Mouse (Mus musculus) kidney, embryonic 14.5 days (tissue): ENCODE results near the gene Rps6ka3. TPM values are rescaled to one million over a fixed set of nuclear protein-coding genes. Genes with fewer than 3 reads are reported as not detected.

Source experiments
- ATAC-seq: fragments of 200-750 bp; cut with Nextera tagmentation; 2 replicates; pipeline ENCODE4 v1.8.0; 2017; ENCODE audit warnings: moderate number of reproducible peaks, mild to moderate bottlenecking, moderate TSS enrichment, moderate library complexity; ENCODE audit not compliant: low FRiP score, low TSS enrichment
- H3K27ac ChIP-seq: fragments of 300-500 bp; sonication (generic); 2 replicates; pipeline ENCODE4 v1.5.1; 2014; ENCODE audit warnings: low read depth, mild to moderate bottlenecking, low read length, moderate library complexity, mixed read lengths
- H3K27me3 ChIP-seq: fragments of 300-500 bp; sonication (generic); 2 replicates; pipeline ENCODE4 v1.6.1; 2014; ENCODE audit warnings: mild to moderate bottlenecking, low read length; ENCODE audit not compliant: control insufficient read depth, insufficient read depth
- H3K36me3 ChIP-seq: fragments of 300-500 bp; sonication (generic); 2 replicates; pipeline ENCODE4 v1.6.1; 2014; ENCODE audit warnings: low read length, mixed read lengths; ENCODE audit not compliant: control insufficient read depth, insufficient read depth
- H3K4me1 ChIP-seq: fragments of 300-500 bp; sonication (generic); 2 replicates; pipeline ENCODE4 v1.6.1; 2014; ENCODE audit warnings: low read length, mixed read lengths; ENCODE audit not compliant: control insufficient read depth, insufficient read depth
- H3K4me2 ChIP-seq: fragments of 300-500 bp; sonication (generic); replicated peaks from 2 replicates; pipeline ENCODE4 v1.6.1; 2014; ENCODE audit warnings: low read depth, mild to moderate bottlenecking, low read length
- H3K4me3 ChIP-seq: fragments of 300-500 bp; sonication (generic); 2 replicates; pipeline ENCODE4 v1.5.1; 2014; ENCODE audit warnings: mild to moderate bottlenecking, low read length
- H3K9ac ChIP-seq: fragments of 300-500 bp; sonication (generic); 2 replicates; pipeline ENCODE4 v1.6.1; 2014; ENCODE audit warnings: low read depth, mild to moderate bottlenecking, low read length, moderate library complexity
- H3K9me3 ChIP-seq: fragments of 300-500 bp; sonication (generic); 2 replicates; pipeline ENCODE4 v1.6.1; 2016; ENCODE audit warnings: low read length; ENCODE audit not compliant: control insufficient read depth
- WGBS: fragments of 180-500 bp; shearing (Covaris S2); extraction: QIAGEN DNeasy Blood & Tissue Kit; methylation state at CpG from one replicate; pipeline ENCODE4 v1.1.7; 2014; 5-methylcytosine and 5-hydroxymethylcytosine counted together
- polyA plus RNA-seq: library from polyadenylated mRNA; unstranded; fragments of >200 nt; fragmentation: Nextera tagmentation; extraction: Ambion mirVana; gene quantifications from 2 replicates; pipeline ENCODE4 v1.2.1, GENCODE M21; 2014

Gene Rps6ka3
- polyA plus RNA-seq, 1 experiment from 2014 or later = 14.2 TPM

DNA sequence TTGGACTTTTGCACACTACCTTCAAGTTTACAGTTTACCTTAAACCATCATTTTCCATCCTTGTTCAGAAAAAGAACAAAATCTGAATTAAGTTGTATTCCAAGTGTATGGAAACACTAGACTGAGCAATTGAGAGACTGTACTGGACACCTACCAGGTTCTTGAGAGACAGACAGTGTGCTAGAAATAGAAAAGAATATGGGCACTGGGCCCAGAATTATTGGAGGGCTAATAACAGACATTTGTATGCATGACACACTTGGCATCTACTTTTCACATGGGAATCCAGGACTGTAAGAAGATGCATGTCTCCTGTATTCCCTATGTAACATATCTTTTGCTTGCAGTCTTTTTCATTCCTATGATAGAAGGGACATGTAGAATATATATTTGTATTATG is 178.8 kb downstream of the Rps6ka3 start:
- ATAC-seq = no peak
- no peak overlapping the region for H3K4me3 ChIP-seq
- H3K9ac ChIP-seq = no peak overlapping the region

DNA sequence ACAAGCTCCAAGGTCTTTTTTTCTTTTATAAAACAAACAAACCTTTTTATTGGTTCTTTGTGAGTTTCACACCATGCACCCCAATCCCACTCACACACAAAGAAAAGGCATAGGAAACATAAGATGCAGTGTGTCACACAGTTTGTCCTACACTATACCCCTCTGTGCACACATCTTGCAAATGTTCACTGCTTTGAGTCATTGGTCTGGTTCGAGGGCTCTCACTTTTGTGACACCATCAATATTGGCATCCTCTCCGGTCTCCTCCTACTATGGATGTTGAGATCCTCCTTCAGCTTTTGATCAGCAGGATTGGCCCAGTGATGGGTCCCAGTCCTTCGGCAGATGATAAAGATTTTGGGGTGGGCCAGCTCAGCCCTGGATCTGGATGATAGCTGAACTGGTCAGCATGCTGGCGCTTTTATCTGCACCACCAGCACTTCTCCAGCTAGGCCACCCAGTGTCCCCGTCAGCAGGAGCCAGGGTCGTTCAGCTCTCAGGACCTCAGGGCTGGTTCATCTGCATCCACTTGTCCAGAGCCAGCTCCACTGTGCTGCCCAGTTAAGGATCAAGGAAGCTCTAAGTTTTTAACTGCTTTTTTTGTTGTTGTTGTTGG is 180.3 kb downstream of the Rps6ka3 start:
- Histone ChIP-seq H3K36me3 (peaks cover 8% of the 10 kb centered on the region; the same call in 1 of the 2 replicates), H3K4me2 (no peak overlapping the region), H3K4me1 (no peaks in the 10 kb centered on the region), H3K27me3 (no peaks in the 10 kb centered on the region), H3K9me3 (no peaks in the 10 kb centered on the region), H3K27ac (no peak overlapping the region), H3K4me3 (no peak overlapping the region), H3K9ac (no peak overlapping the region)
- 82% methylated on average over 6 of the region's 6 CpGs for WGBS
- no peak for ATAC-seq

More for the DNA sequence above, 178.8 kb downstream of the Rps6ka3 start:
- Histone ChIP-seq H3K27me3 (no peaks in the 10 kb centered on the region), H3K36me3 (peaks cover 12% of the 10 kb centered on the region; the same call in 1 of the 2 replicates), H3K4me1 (no peaks in the 10 kb centered on the region), H3K27ac (no peak overlapping the region), H3K9me3 (no peaks in the 10 kb centered on the region), H3K4me2 (no peak overlapping the region)

- Histone ChIP-seq H3K36me3 (peaks cover 3% of the 10 kb centered on the region; the same call in 1 of the 2 replicates), H3K9me3 (no peaks in the 10 kb centered on the region), H3K27me3 (no peaks in the 10 kb centered on the region), H3K4me3 (no peak overlapping the region), H3K9ac (no peak overlapping the region), H3K27ac (no peak overlapping the region), H3K4me2 (no peak overlapping the region), H3K4me1 (no peaks in the 10 kb centered on the region)
- no peak for ATAC-seq
- 79% methylated on average over 3 of the region's 3 CpGs for WGBS
These were observed 181.1 kb downstream of the Rps6ka3 start for GRCm38 (mm10) chrX:159391239-159391638.

DNA sequence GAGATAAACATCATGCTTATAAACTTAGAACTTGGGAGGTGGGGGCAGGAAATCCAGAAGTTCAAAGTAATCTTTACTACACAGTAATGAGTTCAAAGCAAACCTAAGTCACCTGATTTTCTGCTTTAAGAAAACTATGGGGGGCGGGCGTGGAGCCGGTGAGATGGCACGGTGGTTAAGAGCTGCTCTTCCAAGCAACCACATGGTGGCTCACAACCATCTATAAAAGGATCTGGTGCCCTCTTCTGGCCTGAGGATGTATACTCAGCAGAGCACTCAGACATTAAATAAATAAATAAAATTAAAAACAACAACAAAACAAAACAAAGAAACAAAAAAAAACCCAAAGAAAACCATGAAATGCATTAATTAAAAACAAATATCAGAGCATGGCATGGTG is 199.1 kb downstream of the Rps6ka3 start:
- no peaks in the 10 kb centered on the region for H3K36me3 ChIP-seq
- WGBS = 43% methylated on average over 4 of the region's 4 CpGs
- no peak for ATAC-seq

GRCm38 (mm10) chrX:159414130-159414828 is 204.2 kb downstream of the Rps6ka3 start, which contains the start of gene Map7d2:
Map7d2 (plus strand) TSS chrX:159414572.
- H3K27me3 ChIP-seq = peaks cover 15% of the 10 kb centered on the region; the same call in 1 of the 2 replicates
- no peaks in the 10 kb centered on the region for H3K36me3 ChIP-seq
- H3K27ac ChIP-seq = no peak within 1 kb of the TSS
- H3K4me2 ChIP-seq = peak within 1 kb of the TSS; percentile 94
- H3K4me3 ChIP-seq = peak within 1 kb of the TSS; percentile 52
- 37% methylated on average over 56 of the region's 83 CpGs for WGBS
- no peaks in the 10 kb centered on the region for H3K9me3 ChIP-seq
- no peaks in the 10 kb centered on the region for H3K4me1 ChIP-seq
- peak within 1 kb of the TSS; percentile 37 for H3K9ac ChIP-seq
- ATAC-seq = peak; percentile 89

More for the DNA sequence above, 199.1 kb downstream of the Rps6ka3 start:
- Histone ChIP-seq H3K27ac (no peak overlapping the region), H3K9me3 (no peaks in the 10 kb centered on the region), H3K4me3 (no peak overlapping the region), H3K9ac (no peak overlapping the region), H3K4me1 (no peaks in the 10 kb centered on the region), H3K4me2 (no peak overlapping the region), H3K27me3 (0 out of 2 replicates have a peak, but pooled peaks cover 5% of the 10 kb centered on the region)

GRCm38 (mm10) chrX:159414829-159415673 is 204.9 kb downstream of the Rps6ka3 start:
- peak overlapping the region; percentile 94 for H3K4me2 ChIP-seq
- no peak overlapping the region for H3K27ac ChIP-seq
- WGBS = 23% methylated on average over 55 of the region's 65 CpGs
- ATAC-seq = peak; percentile 87
- H3K4me1 ChIP-seq = no peaks in the 10 kb centered on the region
- peaks cover 15% of the 10 kb centered on the region; the same call in 1 of the 2 replicates for H3K27me3 ChIP-seq
- no peaks in the 10 kb centered on the region for H3K9me3 ChIP-seq
- no peaks in the 10 kb centered on the region for H3K36me3 ChIP-seq
- peak overlapping the region; percentile 37; the same call in 1 of the 2 replicates for H3K9ac ChIP-seq
- H3K4me3 ChIP-seq = peak overlapping the region; percentile 52

Other genes with a start within 250 kb of the Rps6ka3 start
- gene Eif1ax, start 161.9 kb downstream of the Rps6ka3 start, polyA plus RNA-seq = 128 and 130 TPM in 2 replicates
- 2.8 and 3.1 TPM in 2 replicates for gene Map7d2, start 204.3 kb downstream of the Rps6ka3 start, polyA plus RNA-seq